Mouse (Mus musculus): ENCODE data around the gene Slco1a5. TPM values are rescaled to one million over a fixed set of nuclear protein-coding genes. Genes with fewer than 3 reads are reported as not detected.

The Slco1a5 gene
- polyA plus RNA-seq, 1 experiment: not detected

GRCm38 (mm10) chr6:142208421-142208820 is 114.4 kb downstream of the Slco1a5 start, which contains the start of gene Slco1a6:
Slco1a6 (minus strand) TSS chr6:142208521.
- H3K4me3 ChIP-seq (ENCODE audit: insufficient read depth, low read depth, low read length): no peak within 1 kb of the TSS
- H3K4me1 ChIP-seq (ENCODE audit: control insufficient read depth, insufficient read depth, insufficient read length, low read length): no peaks in the 10 kb centered on the region
- H3K27ac ChIP-seq (replicated peaks; ENCODE audit: low read depth, low read length): no peak within 1 kb of the TSS

GRCm38 (mm10) chr6:142200524-142200923 is 122.3 kb downstream of the Slco1a5 start:
- Histone ChIP-seq H3K4me3 (ENCODE audit: insufficient read depth, low read depth, low read length) (no peak overlapping the region), H3K4me1 (ENCODE audit: control insufficient read depth, insufficient read depth, insufficient read length, low read length) (no peaks in the 10 kb centered on the region), H3K27ac (replicated peaks; ENCODE audit: low read depth, low read length) (no peak overlapping the region)

DNA sequence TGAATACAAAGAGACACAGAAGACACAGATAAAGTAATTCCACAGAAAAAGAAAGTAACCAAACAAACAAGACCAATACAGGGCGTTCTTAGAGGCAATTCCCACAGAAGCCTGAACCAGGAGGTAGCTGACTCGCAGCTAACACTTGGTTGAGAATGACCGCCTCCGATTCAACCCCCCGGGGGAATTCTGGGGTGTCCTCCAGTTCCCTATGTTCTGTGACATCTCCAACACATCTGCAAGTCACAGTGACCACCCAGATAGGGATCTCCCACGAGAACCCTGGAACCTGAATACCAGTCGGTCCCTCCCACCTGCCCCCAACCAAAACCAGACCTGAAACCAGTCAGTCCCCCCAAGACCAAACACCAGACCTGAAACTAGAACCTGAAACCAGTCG is 128.5 kb downstream of the Slco1a5 start:
- Histone ChIP-seq H3K4me3 (ENCODE audit: insufficient read depth, low read depth, low read length) (no peak overlapping the region), H3K27ac (replicated peaks; ENCODE audit: low read depth, low read length) (no peak overlapping the region), H3K4me1 (ENCODE audit: control insufficient read depth, insufficient read depth, insufficient read length, low read length) (no peaks in the 10 kb centered on the region)

GRCm38 (mm10) chr6:142191962-142192361 is 130.8 kb downstream of the Slco1a5 start:
- no peaks in the 10 kb centered on the region for H3K4me1 ChIP-seq (ENCODE audit: control insufficient read depth, insufficient read depth, insufficient read length, low read length)
- H3K27ac ChIP-seq (replicated peaks; ENCODE audit: low read depth, low read length): no peak overlapping the region

GRCm38 (mm10) chr6:142187426-142187825 is 135.4 kb downstream of the Slco1a5 start:
- Histone ChIP-seq H3K4me1 (ENCODE audit: control insufficient read depth, insufficient read depth, insufficient read length, low read length) (no peaks in the 10 kb centered on the region), H3K27ac (replicated peaks; ENCODE audit: low read depth, low read length) (no peak overlapping the region)

More at GRCm38 (mm10) chr6:142191962-142192361, 130.8 kb downstream of the Slco1a5 start:
- no peak overlapping the region for H3K4me3 ChIP-seq (ENCODE audit: insufficient read depth, low read depth, low read length)

DNA sequence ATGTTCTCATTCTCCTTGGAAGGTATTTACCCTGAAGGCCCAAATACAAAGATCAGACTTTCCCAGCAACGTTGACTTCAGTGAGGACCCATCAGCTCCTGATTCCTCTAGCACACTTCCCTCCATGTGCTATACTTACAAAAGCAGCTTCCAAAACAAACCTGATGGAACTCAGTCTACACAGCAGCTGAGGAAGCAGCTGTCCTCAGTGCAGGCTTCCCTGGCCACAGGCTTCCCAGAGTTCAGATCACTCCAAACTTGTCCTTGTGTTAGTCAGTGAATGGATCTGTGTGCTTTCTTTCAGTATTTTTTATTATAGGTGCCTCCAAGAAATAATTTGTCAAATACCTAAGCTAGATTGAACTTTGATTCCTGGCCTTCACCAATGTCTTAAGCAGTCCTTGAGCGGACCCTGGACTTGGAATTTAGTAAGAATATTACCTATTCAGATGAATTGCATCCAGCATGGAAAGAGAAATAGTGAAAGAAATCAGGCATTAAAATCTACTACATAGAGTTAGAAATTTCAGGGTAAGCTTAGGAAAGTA is 136.8 kb downstream of the Slco1a5 start:
- H3K4me3 ChIP-seq (ENCODE audit: insufficient read depth, low read depth, low read length): no peak overlapping the region
- no peak overlapping the region for H3K27ac ChIP-seq (replicated peaks; ENCODE audit: low read depth, low read length)
- no peaks in the 10 kb centered on the region for H3K4me1 ChIP-seq (ENCODE audit: control insufficient read depth, insufficient read depth, insufficient read length, low read length)

More at GRCm38 (mm10) chr6:142187426-142187825, 135.4 kb downstream of the Slco1a5 start:
- no peak overlapping the region for H3K4me3 ChIP-seq (ENCODE audit: insufficient read depth, low read depth, low read length)

Other genes starting within 250 kb of the Slco1a5 start
- gene Slco1a6, start 114.5 kb downstream of the Slco1a5 start, polyA plus RNA-seq (2012; ENCODE audit: insufficient read depth, insufficient read length, missing spikeins): not detected in 2 replicates
- not detected in 2 replicates for gene Iapp, start 24.6 kb downstream of the Slco1a5 start, polyA plus RNA-seq (2012; ENCODE audit: insufficient read depth, insufficient read length, missing spikeins)
- gene Pyroxd1, start 22.7 kb upstream of the Slco1a5 start, polyA plus RNA-seq (2012; ENCODE audit: insufficient read depth, insufficient read length, missing spikeins): 4.9 and 6.6 TPM in 2 replicates
- 11.9 and 12.5 TPM in 2 replicates for gene Recql, start 64.1 kb upstream of the Slco1a5 start, polyA plus RNA-seq (2012; ENCODE audit: insufficient read depth, insufficient read length, missing spikeins)
- gene Golt1b, start 64.2 kb upstream of the Slco1a5 start, polyA plus RNA-seq (2012; ENCODE audit: insufficient read depth, insufficient read length, missing spikeins): 19.0 and 22.6 TPM in 2 replicates
- gene Spx, start 90.5 kb upstream of the Slco1a5 start, polyA plus RNA-seq (2012; ENCODE audit: insufficient read depth, insufficient read length, missing spikeins): not detected in 2 replicates
- gene Gys2, start 150.1 kb upstream of the Slco1a5 start, polyA plus RNA-seq (2012; ENCODE audit: insufficient read depth, insufficient read length, missing spikeins): 111 and 151 TPM in 2 replicates
- 1,125 and 1,392 TPM in 2 replicates for gene Ldhb, start 185.0 kb upstream of the Slco1a5 start, polyA plus RNA-seq (2012; ENCODE audit: insufficient read depth, insufficient read length, missing spikeins)
- gene Kcnj8, start 248.6 kb upstream of the Slco1a5 start, polyA plus RNA-seq (2012; ENCODE audit: insufficient read depth, insufficient read length, missing spikeins): 11.2 and 17.3 TPM in 2 replicates